Mouse (Mus musculus): ENCODE data around the gene Wdr13.

DNA sequence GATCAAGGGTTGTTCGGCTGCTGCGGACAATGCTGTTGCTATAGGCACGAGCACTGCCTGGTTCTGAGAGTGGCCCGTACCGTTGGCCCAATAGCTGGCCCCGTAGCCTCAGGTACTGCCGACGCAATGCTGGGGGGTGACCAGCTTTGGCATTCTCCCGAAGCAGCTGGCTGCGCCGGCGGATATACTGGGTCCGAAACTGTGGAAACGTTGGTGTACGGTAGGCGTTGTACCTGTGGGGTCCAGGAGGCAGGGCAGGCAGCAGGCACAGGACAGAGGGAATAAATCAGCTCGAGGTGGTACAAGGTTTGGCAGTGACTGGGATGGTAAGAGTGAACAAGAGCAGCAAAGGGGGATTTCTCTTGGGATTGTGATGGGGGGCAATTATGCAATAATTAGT is 1.3 kb downstream of the Wdr13 start:
- TF ChIP-seq CTCF (IDR thresholded peaks at IDR 0.05; ENCODE audit: low read depth, low read length), result no peak
- no peak for TF ChIP-seq POLR2A (IDR thresholded peaks at IDR 0.05; ENCODE audit: insufficient read depth, low read length)
- no peak for TF ChIP-seq EP300 (IDR thresholded peaks at IDR 0.05; ENCODE audit: insufficient read depth, low read depth, low read length)

Measured in ES-Bruce4 (cell line).